Mouse (Mus musculus) myocyte (in vitro differentiated cells): ENCODE measurements around the gene Mif4gd.

Experiments used
- MAX ChIP-seq: IDR thresholded peaks from one replicate; pipeline ENCODE4 v1.6.1; 2011; ENCODE audit warnings: low read depth, mild to moderate bottlenecking, control low read depth
- POLR2A ChIP-seq: IDR thresholded peaks from one replicate; pipeline ENCODE4 v1.6.1; 2011; ENCODE audit warnings: low read depth, mild to moderate bottlenecking, control low read depth, moderate library complexity; ENCODE audit not compliant: insufficient read length

DNA sequence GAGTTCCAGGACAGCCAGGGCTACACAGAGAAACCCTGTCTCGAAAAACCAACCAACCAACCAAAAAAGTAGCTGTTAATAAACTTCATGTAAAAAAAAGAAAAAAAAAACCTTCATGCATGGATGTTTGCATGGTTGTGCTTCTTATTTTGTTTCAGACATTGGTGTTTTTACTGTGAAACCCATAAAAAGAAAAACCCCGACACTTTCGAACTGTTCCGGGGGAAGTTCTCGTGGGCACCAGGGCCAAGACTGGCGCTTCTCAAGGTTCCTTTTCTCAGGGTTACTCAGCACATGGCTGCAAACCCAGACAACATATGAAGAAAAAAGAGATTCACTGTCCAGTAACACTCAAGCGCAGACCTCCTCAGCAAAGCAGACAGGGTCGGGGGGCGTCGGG, 20.1 kb upstream of the Mif4gd start:
- no peak for TF ChIP-seq MAX
- TF ChIP-seq POLR2A = no peak
